Mouse (Mus musculus) layer of hippocampus, adult 2 months (tissue): ENCODE data around the gene Ccdc39. TPM values are rescaled to one million over a fixed set of nuclear protein-coding genes. Genes with fewer than 3 reads are reported as not detected.

Source experiments
- DNase-seq, 2 experiments: peaks; one replicate each; pipeline ENCODE4 v3.0.0; 2022; ENCODE audit warnings: low spot score in 2 of 2
- H3K27ac ChIP-seq: fragments of 200-600 bp; 2 replicates; pipeline ENCODE4 v1.8.1; 2022
- H3K4me3 ChIP-seq: fragments of 200-600 bp; 2 replicates; pipeline ENCODE4 v1.8.1; 2022; ENCODE audit warnings: mild to moderate bottlenecking
- CTCF ChIP-seq: fragments of 200-600 bp; conservative IDR thresholded peaks from 2 replicates; pipeline ENCODE4 v1.8.1; 2022; ENCODE audit warnings: antibody characterized with exemption, mild to moderate bottlenecking, moderate library complexity
- long read RNA-seq, 2 experiments: library from polyadenylated mRNA; stranded (forward); transcript quantifications; one replicate each; pipeline ENCODE4 v2.0.0; 2021; ENCODE audit warnings: borderline mapping rate in 2 of 2
- total RNA-seq, 2 experiments: library from RNA; stranded (reverse); gene quantifications; 2 replicates each; pipeline ENCODE4 v1.2.3; 2021

Ccdc39 gene
- total RNA-seq: 10 to 100 TPM; 28.2 to 32.0 TPM
- long read RNA-seq, experiment 1, partial matches to known transcripts: 1 of 9 reads
- long read RNA-seq, experiment 1, other reads (novel, unspliced or antisense): 7 of 9 reads
- long read RNA-seq, experiment 2, partial matches to known transcripts: 4 of 11 reads
- long read RNA-seq, experiment 2, other reads (novel, unspliced or antisense): 3 of 11 reads

- TF ChIP-seq CTCF: peak; percentile 76
- Histone ChIP-seq H3K27ac (peak within 1 kb of the TSS; percentile 91), H3K4me3 (peak within 1 kb of the TSS; percentile 80)
- DNase-seq: peak; percentile 82 to 87
These were observed at the start of gene Ccdc39 for GRCm38 (mm10) chr3:33843801-33844632. Gene Ccdc39 (minus strand): TSS chr3:33844310.

GRCm38 (mm10) chr3:33893433-33893832, 49.3 kb upstream of the Ccdc39 start:
- TF ChIP-seq CTCF: no peak
- no peak overlapping the region for H3K4me3 ChIP-seq
- H3K27ac ChIP-seq: no peak overlapping the region
- no peak for DNase-seq

- TF ChIP-seq CTCF: no peak
- Histone ChIP-seq H3K4me3 (no peak overlapping the region), H3K27ac (peak overlapping the region; percentile 28; the same call in 1 of the 2 replicates)
- no peak for DNase-seq
These were observed 43.3 kb upstream of the Ccdc39 start for GRCm38 (mm10) chr3:33887438-33887837.

- Histone ChIP-seq H3K4me3 (no peak overlapping the region), H3K27ac (no peak overlapping the region)
- TF ChIP-seq CTCF: no peak
- no peak for DNase-seq
These were observed 39.0 kb upstream of the Ccdc39 start for GRCm38 (mm10) chr3:33883105-33883504.

GRCm38 (mm10) chr3:33882695-33883094, 38.6 kb upstream of the Ccdc39 start:
- TF ChIP-seq CTCF: no peak
- Histone ChIP-seq H3K27ac (no peak overlapping the region), H3K4me3 (no peak overlapping the region)
- no peak for DNase-seq

- H3K4me3 ChIP-seq: no peak overlapping the region
- no peak overlapping the region for H3K27ac ChIP-seq
- DNase-seq: no peak
- no peak for TF ChIP-seq CTCF
These were observed 34.6 kb upstream of the Ccdc39 start for GRCm38 (mm10) chr3:33878661-33879060.

- no peak overlapping the region for H3K27ac ChIP-seq
- no peak for DNase-seq
- H3K4me3 ChIP-seq: no peak overlapping the region
- no peak for TF ChIP-seq CTCF
These were observed 30.6 kb upstream of the Ccdc39 start for GRCm38 (mm10) chr3:33874456-33875286.

GRCm38 (mm10) chr3:33873837-33874236, 29.7 kb upstream of the Ccdc39 start:
- no peak for DNase-seq
- no peak for TF ChIP-seq CTCF
- H3K4me3 ChIP-seq: no peak overlapping the region
- peak overlapping the region; percentile 75 for H3K27ac ChIP-seq

- DNase-seq: peak; percentile 21 to 34
- TF ChIP-seq CTCF: no peak
- Histone ChIP-seq H3K27ac (peak overlapping the region; percentile 75), H3K4me3 (no peak overlapping the region)
These were observed 29.3 kb upstream of the Ccdc39 start for GRCm38 (mm10) chr3:33873366-33873765.

- no peak for TF ChIP-seq CTCF
- H3K27ac ChIP-seq: no peak overlapping the region
- no peak overlapping the region for H3K4me3 ChIP-seq
- DNase-seq: no peak
These were observed 20.0 kb upstream of the Ccdc39 start for GRCm38 (mm10) chr3:33864000-33864540.

GRCm38 (mm10) chr3:33858939-33859338, 14.8 kb upstream of the Ccdc39 start:
- no peak for DNase-seq
- no peak for TF ChIP-seq CTCF
- no peak overlapping the region for H3K4me3 ChIP-seq
- H3K27ac ChIP-seq: no peak overlapping the region

GRCm38 (mm10) chr3:33853062-33853461, 9.0 kb upstream of the Ccdc39 start:
- peak; percentile 20 to 34 for DNase-seq
- Histone ChIP-seq H3K4me3 (no peak overlapping the region), H3K27ac (no peak overlapping the region)
- TF ChIP-seq CTCF: peak; percentile 82

- Histone ChIP-seq H3K4me3 (no peak overlapping the region), H3K27ac (no peak overlapping the region)
- DNase-seq: no peak
- TF ChIP-seq CTCF: no peak
These were observed 6.7 kb upstream of the Ccdc39 start for GRCm38 (mm10) chr3:33850856-33851255.
